Mouse (Mus musculus): ENCODE data around the gene Arntl. TPM values are rescaled to one million over a fixed set of nuclear protein-coding genes. Genes with fewer than 3 reads are reported as not detected.

The Arntl gene
- polyA plus RNA-seq, 1 experiment = 4.0 TPM

GRCm38 (mm10) chr7:113188091-113188490, 19.2 kb upstream of the Arntl start:
- Histone ChIP-seq H3K79me2 (ENCODE audit: control insufficient read depth, insufficient read depth) (no peaks in the 10 kb centered on the region), H3K4me3 (ENCODE audit: insufficient read depth, poor library complexity, severe bottlenecking) (no peak overlapping the region), H3ac (ENCODE audit: control insufficient read depth, insufficient read length, low read depth) (no peak overlapping the region), H3K27me3 (ENCODE audit: control insufficient read depth, insufficient read depth, insufficient read length) (no peaks in the 10 kb centered on the region), H3K36me3 (ENCODE audit: control insufficient read depth, insufficient read depth) (no peaks in the 10 kb centered on the region), H3K79me3 (ENCODE audit: low read depth) (no peaks in the 10 kb centered on the region)
- TF ChIP-seq USF1 (IDR thresholded peaks at IDR 0.05; ENCODE audit: low read depth) = no peak
- no peak for TF ChIP-seq FOSL1 (IDR thresholded peaks at IDR 0.05; ENCODE audit: insufficient read depth, low read length, poor library complexity, severe bottlenecking)
- TF ChIP-seq CTCF (IDR thresholded peaks at IDR 0.05; ENCODE audit: control insufficient read depth, insufficient read depth, insufficient read length) = no peak
- TF ChIP-seq MYOD1 (IDR thresholded peaks at IDR 0.05; ENCODE audit: control insufficient read depth, insufficient read length, low read depth) = no peak
- no peak for TF ChIP-seq MAX (IDR thresholded peaks at IDR 0.05)
- TF ChIP-seq MYOG (IDR thresholded peaks at IDR 0.05; ENCODE audit: control insufficient read depth, extremely low read depth, insufficient read length) = no peak
- TF ChIP-seq CEBPB (IDR thresholded peaks at IDR 0.05; ENCODE audit: low read depth) = no peak

- Histone ChIP-seq H3K79me3 (ENCODE audit: low read depth) (no peaks in the 10 kb centered on the region), H3ac (ENCODE audit: control insufficient read depth, insufficient read length, low read depth) (no peak overlapping the region), H3K27me3 (ENCODE audit: control insufficient read depth, insufficient read depth, insufficient read length) (no peaks in the 10 kb centered on the region), H3K4me3 (ENCODE audit: insufficient read depth, poor library complexity, severe bottlenecking) (no peak overlapping the region), H3K79me2 (ENCODE audit: control insufficient read depth, insufficient read depth) (no peaks in the 10 kb centered on the region), H3K36me3 (ENCODE audit: control insufficient read depth, insufficient read depth) (no peaks in the 10 kb centered on the region)
- no peak for TF ChIP-seq CEBPB (IDR thresholded peaks at IDR 0.05; ENCODE audit: low read depth)
- no peak for TF ChIP-seq MYOG (IDR thresholded peaks at IDR 0.05; ENCODE audit: control insufficient read depth, extremely low read depth, insufficient read length)
- no peak for TF ChIP-seq USF1 (IDR thresholded peaks at IDR 0.05; ENCODE audit: low read depth)
- no peak for TF ChIP-seq FOSL1 (IDR thresholded peaks at IDR 0.05; ENCODE audit: insufficient read depth, low read length, poor library complexity, severe bottlenecking)
- TF ChIP-seq CTCF (IDR thresholded peaks at IDR 0.05; ENCODE audit: control insufficient read depth, insufficient read depth, insufficient read length) = no peak
- no peak for TF ChIP-seq MYOD1 (IDR thresholded peaks at IDR 0.05; ENCODE audit: control insufficient read depth, insufficient read length, low read depth)
- TF ChIP-seq MAX (IDR thresholded peaks at IDR 0.05) = no peak
These were observed 18.7 kb upstream of the Arntl start for GRCm38 (mm10) chr7:113188566-113188965.

GRCm38 (mm10) chr7:113191787-113192186, 15.5 kb upstream of the Arntl start:
- Histone ChIP-seq H3K79me2 (ENCODE audit: control insufficient read depth, insufficient read depth) (no peaks in the 10 kb centered on the region), H3ac (ENCODE audit: control insufficient read depth, insufficient read length, low read depth) (no peak overlapping the region), H3K27me3 (ENCODE audit: control insufficient read depth, insufficient read depth, insufficient read length) (no peaks in the 10 kb centered on the region), H3K4me3 (ENCODE audit: insufficient read depth, poor library complexity, severe bottlenecking) (no peak overlapping the region), H3K79me3 (ENCODE audit: low read depth) (no peaks in the 10 kb centered on the region), H3K36me3 (ENCODE audit: control insufficient read depth, insufficient read depth) (no peaks in the 10 kb centered on the region)
- TF ChIP-seq CEBPB (IDR thresholded peaks at IDR 0.05; ENCODE audit: low read depth) (no peak), USF1 (IDR thresholded peaks at IDR 0.05; ENCODE audit: low read depth) (no peak), MYOG (IDR thresholded peaks at IDR 0.05; ENCODE audit: control insufficient read depth, extremely low read depth, insufficient read length) (no peak), CTCF (IDR thresholded peaks at IDR 0.05; ENCODE audit: control insufficient read depth, insufficient read depth, insufficient read length) (no peak), MYOD1 (IDR thresholded peaks at IDR 0.05; ENCODE audit: control insufficient read depth, insufficient read length, low read depth) (no peak), FOSL1 (IDR thresholded peaks at IDR 0.05; ENCODE audit: insufficient read depth, low read length, poor library complexity, severe bottlenecking) (no peak), MAX (IDR thresholded peaks at IDR 0.05) (no peak)

GRCm38 (mm10) chr7:113192714-113193365, 14.4 kb upstream of the Arntl start:
- Histone ChIP-seq H3ac (ENCODE audit: control insufficient read depth, insufficient read length, low read depth) (no peak overlapping the region), H3K79me2 (ENCODE audit: control insufficient read depth, insufficient read depth) (no peaks in the 10 kb centered on the region), H3K79me3 (ENCODE audit: low read depth) (no peaks in the 10 kb centered on the region), H3K4me3 (ENCODE audit: insufficient read depth, poor library complexity, severe bottlenecking) (no peak overlapping the region), H3K27me3 (ENCODE audit: control insufficient read depth, insufficient read depth, insufficient read length) (no peaks in the 10 kb centered on the region), H3K36me3 (ENCODE audit: control insufficient read depth, insufficient read depth) (no peaks in the 10 kb centered on the region)
- TF ChIP-seq MYOD1 (IDR thresholded peaks at IDR 0.05; ENCODE audit: control insufficient read depth, insufficient read length, low read depth) (no peak), USF1 (IDR thresholded peaks at IDR 0.05; ENCODE audit: low read depth) (no peak), MAX (IDR thresholded peaks at IDR 0.05) (no peak)

- H3K36me3 ChIP-seq (ENCODE audit: control insufficient read depth, insufficient read depth) = no peaks in the 10 kb centered on the region
- H3ac ChIP-seq (ENCODE audit: control insufficient read depth, insufficient read length, low read depth) = no peak overlapping the region
- H3K79me3 ChIP-seq (ENCODE audit: low read depth) = no peaks in the 10 kb centered on the region
- H3K27me3 ChIP-seq (ENCODE audit: control insufficient read depth, insufficient read depth, insufficient read length) = no peaks in the 10 kb centered on the region
- H3K4me3 ChIP-seq (ENCODE audit: insufficient read depth, poor library complexity, severe bottlenecking) = no peak overlapping the region
- no peaks in the 10 kb centered on the region for H3K79me2 ChIP-seq (ENCODE audit: control insufficient read depth, insufficient read depth)
- no peak for TF ChIP-seq FOSL1 (IDR thresholded peaks at IDR 0.05; ENCODE audit: insufficient read depth, low read length, poor library complexity, severe bottlenecking)
- no peak for TF ChIP-seq MYOD1 (IDR thresholded peaks at IDR 0.05; ENCODE audit: control insufficient read depth, insufficient read length, low read depth)
- no peak for TF ChIP-seq CTCF (IDR thresholded peaks at IDR 0.05; ENCODE audit: control insufficient read depth, insufficient read depth, insufficient read length)
- no peak for TF ChIP-seq USF1 (IDR thresholded peaks at IDR 0.05; ENCODE audit: low read depth)
- TF ChIP-seq MAX (IDR thresholded peaks at IDR 0.05) = no peak
- TF ChIP-seq CEBPB (IDR thresholded peaks at IDR 0.05; ENCODE audit: low read depth) = no peak
- no peak for TF ChIP-seq MYOG (IDR thresholded peaks at IDR 0.05; ENCODE audit: control insufficient read depth, extremely low read depth, insufficient read length)
These were observed 13.4 kb upstream of the Arntl start for GRCm38 (mm10) chr7:113193872-113194271.

- Histone ChIP-seq H3K4me3 (ENCODE audit: insufficient read depth, poor library complexity, severe bottlenecking) (no peak overlapping the region), H3K79me3 (ENCODE audit: low read depth) (no peaks in the 10 kb centered on the region), H3ac (ENCODE audit: control insufficient read depth, insufficient read length, low read depth) (no peak overlapping the region), H3K27me3 (ENCODE audit: control insufficient read depth, insufficient read depth, insufficient read length) (no peaks in the 10 kb centered on the region), H3K79me2 (ENCODE audit: control insufficient read depth, insufficient read depth) (no peaks in the 10 kb centered on the region), H3K36me3 (ENCODE audit: control insufficient read depth, insufficient read depth) (no peaks in the 10 kb centered on the region)
- TF ChIP-seq CTCF (IDR thresholded peaks at IDR 0.05; ENCODE audit: control insufficient read depth, insufficient read depth, insufficient read length) (no peak), CEBPB (IDR thresholded peaks at IDR 0.05; ENCODE audit: low read depth) (no peak), FOSL1 (IDR thresholded peaks at IDR 0.05; ENCODE audit: insufficient read depth, low read length, poor library complexity, severe bottlenecking) (no peak), USF1 (IDR thresholded peaks at IDR 0.05; ENCODE audit: low read depth) (no peak), MAX (IDR thresholded peaks at IDR 0.05) (no peak), MYOD1 (IDR thresholded peaks at IDR 0.05; ENCODE audit: control insufficient read depth, insufficient read length, low read depth) (no peak), MYOG (IDR thresholded peaks at IDR 0.05; ENCODE audit: control insufficient read depth, extremely low read depth, insufficient read length) (no peak)
These were observed 12.0 kb upstream of the Arntl start for GRCm38 (mm10) chr7:113195271-113195670.

All from C2C12 (cell line).